Mouse (Mus musculus) small intestine, adult 2 months (tissue): ENCODE results near the gene Gm10644.

Source experiments
- CTCF ChIP-seq: fragments of 200-500 bp; IDR thresholded peaks from 2 replicates; pipeline ENCODE4 v1.5.1; 2012; ENCODE audit warnings: low read depth, mild to moderate bottlenecking, control low read depth, inconsistent platforms, low read length, moderate library complexity, mixed read lengths; ENCODE audit not compliant: insufficient replicate concordance, insufficient read length; ENCODE audit errors: extremely low read depth
- POLR2A ChIP-seq: fragments of 200-500 bp; IDR thresholded peaks from 2 replicates; pipeline ENCODE4 v1.6.1; 2012; ENCODE audit warnings: low read depth, mild to moderate bottlenecking, control low read depth, inconsistent platforms, low read length, moderate library complexity

- TF ChIP-seq POLR2A (no peak), CTCF (no peak)
Measured at GRCm38 (mm10) chr8:83954749-83955105, 278 bp downstream of the Gm10644 start.
